Mouse (Mus musculus) G1E (cell line): Measurements from ENCODE around the gene Nisch. TPM values are rescaled to one million over a fixed set of nuclear protein-coding genes. Genes with fewer than 3 reads are reported as not detected.

Source experiments
- ATAC-seq: 2 replicates; pipeline ENCODE4 v1.8.0; 2016; ENCODE audit warnings: mild to moderate bottlenecking; ENCODE audit not compliant: insufficient number of reproducible peaks, poor library complexity, low FRiP score, severe bottlenecking; ENCODE audit errors: extremely low read depth
- DNase-seq: peaks from one replicate; pipeline ENCODE4 v3.0.0; 2012; ENCODE audit warnings: low spot score
- H3K27me3 ChIP-seq: 2 replicates; pipeline ENCODE4 v1.6.1; 2012; ENCODE audit warnings: mild to moderate bottlenecking, low read length, inconsistent platforms; ENCODE audit not compliant: insufficient read depth
- H3K36me3 ChIP-seq: replicated peaks from 2 replicates; pipeline ENCODE3; 2012; ENCODE audit warnings: mild to moderate bottlenecking, inconsistent platforms
- H3K4me1 ChIP-seq: 2 replicates; pipeline ENCODE4 v1.6.1; 2012; ENCODE audit warnings: low read depth, low read length, inconsistent platforms, mixed read lengths; ENCODE audit not compliant: insufficient read depth
- H3K4me3 ChIP-seq: 2 replicates; pipeline ENCODE4 v1.5.1; 2012; ENCODE audit warnings: low read depth, mild to moderate bottlenecking, inconsistent platforms, low read length, moderate library complexity, mixed read lengths
- H3K9me3 ChIP-seq: replicated peaks from 2 replicates; pipeline ENCODE4 v1.6.1; 2012; ENCODE audit warnings: inconsistent platforms
- CTCF ChIP-seq: IDR thresholded peaks from 2 replicates; pipeline ENCODE4 v1.5.1; 2012; ENCODE audit warnings: low read depth, low read length, inconsistent platforms, mixed read lengths
- GATA1 ChIP-seq: IDR thresholded peaks from 2 replicates; pipeline ENCODE4 v1.6.1; 2012; ENCODE audit warnings: borderline replicate concordance, low read length, inconsistent platforms, mixed read lengths
- GATA2 ChIP-seq: IDR thresholded peaks from 2 replicates; pipeline ENCODE4 v1.6.1; 2012; ENCODE audit warnings: low read depth, low read length, inconsistent platforms, borderline replicate concordance
- POLR2AphosphoS5 ChIP-seq: IDR thresholded peaks from 2 replicates; pipeline ENCODE4 v1.6.1; 2012; ENCODE audit warnings: low read depth, low read length, inconsistent platforms; ENCODE audit not compliant: insufficient replicate concordance
- TAL1 ChIP-seq: conservative IDR thresholded peaks from 2 replicates; pipeline ENCODE4 v1.6.1; 2012; ENCODE audit warnings: low read depth, low read length, inconsistent platforms, mixed read lengths
- polyA plus RNA-seq: library from polyadenylated mRNA; stranded (reverse); fragments of >175 nt; gene quantifications from 2 replicates; pipeline ENCODE4 v1.2.3, GENCODE M21; 2012
- total RNA-seq, 2 experiments: library from RNA; stranded (forward) in 1 of 2; stranded (reverse) in 1 of 2; fragments of 200-1000 nt in 1 of 2; fragments of >200 nt in 1 of 2; fragmentation: Nextera tagmentation in 1 of 2; gene quantifications; 2 replicates each; pipeline ENCODE4 v1.2.3; 2014 to 2017

Gene Nisch
- total and polyA plus RNA-seq, 3 experiments, result 83.8 to 312 (median 201) TPM

GRCm38 (mm10) chr14:31188771-31189181, 28.0 kb downstream of the Nisch start:
- Histone ChIP-seq H3K4me3 (no peak overlapping the region), H3K36me3 (peaks cover 100% of the 10 kb centered on the region), H3K4me1 (peaks cover 8% of the 10 kb centered on the region), H3K9me3 (no peaks in the 10 kb centered on the region), H3K27me3 (no peaks in the 10 kb centered on the region)
- DNase-seq (no peak), ATAC-seq (no peak)
- no peak for TF ChIP-seq TAL1
- TF ChIP-seq CTCF, result no peak
- TF ChIP-seq GATA2, result no peak
- TF ChIP-seq GATA1, result no peak
- TF ChIP-seq POLR2AphosphoS5, result no peak

DNA sequence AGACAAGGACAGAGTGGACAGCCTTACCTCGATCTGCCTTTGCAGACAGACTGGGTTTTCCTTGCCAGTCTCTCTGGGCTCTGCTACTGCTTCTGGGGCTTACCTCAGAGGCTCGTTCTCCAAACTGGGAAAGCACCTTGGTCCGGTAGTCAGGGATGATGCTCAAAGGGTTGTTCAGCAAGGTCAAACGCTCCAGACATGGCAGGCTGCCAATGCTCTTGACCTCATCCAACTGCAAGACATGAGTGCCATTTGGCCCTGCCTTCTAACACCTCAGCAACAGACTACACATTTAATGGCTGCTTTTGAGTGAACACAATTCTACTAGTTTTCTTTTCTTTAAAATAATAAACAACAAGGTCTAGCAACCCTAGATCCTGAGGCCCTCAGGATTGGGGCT, 30.1 kb downstream of the Nisch start:
- TF ChIP-seq TAL1, result no peak
- TF ChIP-seq CTCF, result no peak
- TF ChIP-seq GATA1, result no peak
- no peak for TF ChIP-seq GATA2
- no peak for TF ChIP-seq POLR2AphosphoS5
- H3K36me3 ChIP-seq, result peaks cover 100% of the 10 kb centered on the region
- no peaks in the 10 kb centered on the region for H3K27me3 ChIP-seq
- no peaks in the 10 kb centered on the region for H3K9me3 ChIP-seq
- no peak overlapping the region for H3K4me3 ChIP-seq
- ATAC-seq (no peak), DNase-seq (no peak)
- peaks cover 8% of the 10 kb centered on the region for H3K4me1 ChIP-seq

- Histone ChIP-seq H3K4me3 (no peak overlapping the region), H3K4me1 (peaks cover 8% of the 10 kb centered on the region), H3K36me3 (peaks cover 100% of the 10 kb centered on the region), H3K27me3 (no peaks in the 10 kb centered on the region), H3K9me3 (no peaks in the 10 kb centered on the region)
- no peak for TF ChIP-seq POLR2AphosphoS5
- TF ChIP-seq GATA1, result no peak
- no peak for TF ChIP-seq CTCF
- no peak for TF ChIP-seq GATA2
- no peak for TF ChIP-seq TAL1
- no peak for ATAC-seq
- DNase-seq, result no peak
Measured at GRCm38 (mm10) chr14:31184195-31184594, 32.6 kb downstream of the Nisch start.

DNA sequence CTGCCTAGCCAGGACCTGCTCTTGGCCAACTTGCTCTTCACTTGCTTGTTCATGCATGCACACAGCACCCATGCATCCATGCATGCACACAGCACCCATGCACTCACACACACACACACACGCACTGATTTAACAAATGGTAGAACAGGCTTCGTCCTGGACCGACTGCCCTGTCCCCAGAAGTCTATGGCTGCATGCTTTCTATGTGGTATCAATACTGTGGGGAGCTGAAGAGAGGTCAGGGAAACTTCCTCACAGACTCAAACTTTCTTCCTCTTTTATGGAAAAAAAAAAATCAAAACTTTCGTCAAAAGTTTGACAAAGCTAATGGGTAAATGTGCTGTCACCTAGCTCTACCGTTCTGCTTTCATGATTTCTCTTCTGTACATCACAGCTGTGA, 33.2 kb downstream of the Nisch start:
- Histone ChIP-seq H3K4me3 (no peak overlapping the region), H3K4me1 (peaks cover 8% of the 10 kb centered on the region), H3K9me3 (no peaks in the 10 kb centered on the region), H3K36me3 (peaks cover 100% of the 10 kb centered on the region), H3K27me3 (no peaks in the 10 kb centered on the region)
- no peak for DNase-seq
- TF ChIP-seq CTCF (no peak), TAL1 (no peak), POLR2AphosphoS5 (no peak), GATA1 (no peak), GATA2 (no peak)
- ATAC-seq, result no peak

DNA sequence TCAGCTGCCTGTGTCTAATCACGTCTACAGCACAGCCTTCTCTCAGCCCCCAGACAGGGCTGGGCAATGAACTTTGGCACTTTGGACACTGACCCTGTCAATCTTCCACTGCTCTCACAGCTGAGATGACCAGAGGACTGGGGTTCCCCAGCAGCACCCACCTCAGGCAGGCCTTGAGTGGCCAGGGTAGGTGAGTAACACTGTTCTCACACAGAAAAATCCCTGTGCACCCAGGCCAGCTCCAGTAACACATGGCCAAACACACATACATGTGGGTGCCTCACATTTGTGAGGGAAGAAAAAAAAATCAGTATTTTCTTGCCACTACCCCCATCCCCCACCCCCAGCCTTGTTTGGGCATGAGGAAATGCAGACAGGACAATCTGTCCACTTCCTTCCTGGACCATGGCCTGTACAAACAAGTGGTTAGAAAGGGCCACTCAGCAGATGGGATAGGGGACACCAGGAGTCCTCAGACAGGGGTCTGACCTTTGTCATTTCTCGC, 33.9 kb downstream of the Nisch start:
- Histone ChIP-seq H3K27me3 (no peaks in the 10 kb centered on the region), H3K4me3 (no peak overlapping the region), H3K36me3 (peaks cover 98% of the 10 kb centered on the region), H3K9me3 (no peaks in the 10 kb centered on the region), H3K4me1 (peaks cover 8% of the 10 kb centered on the region)
- no peak for TF ChIP-seq GATA2
- DNase-seq (no peak), ATAC-seq (no peak)

- DNase-seq (no peak), ATAC-seq (no peak)
- no peak overlapping the region for H3K4me3 ChIP-seq
- TF ChIP-seq GATA2 (no peak), CTCF (no peak), POLR2AphosphoS5 (no peak), GATA1 (no peak), TAL1 (no peak)
- no peaks in the 10 kb centered on the region for H3K9me3 ChIP-seq
- H3K4me1 ChIP-seq, result peaks cover 13% of the 10 kb centered on the region
- no peaks in the 10 kb centered on the region for H3K27me3 ChIP-seq
- peaks cover 98% of the 10 kb centered on the region for H3K36me3 ChIP-seq
Measured at GRCm38 (mm10) chr14:31181512-31181911, 35.2 kb downstream of the Nisch start.
